ENCODE assay signal across 31 mouse cellular contexts in genomic region chr7:71463565-71463964, GRCm38 (mm10).
DNase-seq lines count a peak whose midpoint lies in the region; ATAC-seq and TF ChIP-seq lines count a peak whose summit lies in the region.
"Had no signal": no experiment of that assay in that cellular context is flagged by ENCODE, and none has a peak within 500 bp of the region (broad histone marks: within the 10 kb centered on the region; RNA-seq: fewer than 3 reads in every experiment).

No protein-coding gene starts in this region.

- H3K9me3 ChIP-seq in liver, embryonic 15.5 days (replicated peaks), result no peaks in the 10 kb centered on the region
- H3K9me3 ChIP-seq in liver, embryonic 12.5 days (replicated peaks), result no peaks in the 10 kb centered on the region
- no peaks in the 10 kb centered on the region for H3K9me3 ChIP-seq in lung, embryonic 14.5 days (ENCODE audit: low read depth, low read length)
- H3K9me3 ChIP-seq in hindbrain, embryonic 12.5 days (replicated peaks), result no peaks in the 10 kb centered on the region
- H3K9me3 ChIP-seq: embryonic facial prominence, embryonic 10.5 days; embryonic facial prominence, embryonic 13.5 days; forebrain, embryonic 12.5 days; forebrain, embryonic 15.5 days; heart, embryonic 10.5 days; hindbrain, embryonic 13.5 days had no signal

- H3K27ac ChIP-seq in liver, embryonic 15.5 days (replicated peaks), result no peak overlapping the region
- no peak overlapping the region for H3K27ac ChIP-seq in liver, embryonic 12.5 days
- H3K27ac ChIP-seq in lung, embryonic 14.5 days (ENCODE audit: low read depth), result 0 out of 2 replicates have a peak overlapping the region, but pooled peaks have one; percentile 34
- no peak overlapping the region for H3K27ac ChIP-seq in hindbrain, embryonic 12.5 days
- H3K27ac ChIP-seq: embryonic facial prominence, embryonic 10.5 days; embryonic facial prominence, embryonic 13.5 days; forebrain, embryonic 12.5 days; forebrain, embryonic 15.5 days; heart, adult 2 months; heart, embryonic 10.5 days; heart, embryonic 13.5 days; hindbrain, embryonic 13.5 days had no signal

- H3K36me3 ChIP-seq in liver, embryonic 15.5 days (replicated peaks), result no peaks in the 10 kb centered on the region
- H3K36me3 ChIP-seq in liver, embryonic 12.5 days, result no peaks in the 10 kb centered on the region
- H3K36me3 ChIP-seq in lung, embryonic 14.5 days (ENCODE audit: insufficient read depth), result no peaks in the 10 kb centered on the region
- no peaks in the 10 kb centered on the region for H3K36me3 ChIP-seq in hindbrain, embryonic 12.5 days
- H3K36me3 ChIP-seq: embryonic facial prominence, embryonic 10.5 days; embryonic facial prominence, embryonic 13.5 days; forebrain, embryonic 12.5 days; forebrain, embryonic 15.5 days; G1E; heart, embryonic 10.5 days; heart, embryonic 13.5 days; hindbrain, embryonic 13.5 days had no signal

- no peak overlapping the region for H3K9ac ChIP-seq in liver, embryonic 15.5 days
- no peak overlapping the region for H3K9ac ChIP-seq in liver, embryonic 12.5 days
- H3K9ac ChIP-seq in lung, embryonic 14.5 days, result no peak overlapping the region
- no peak overlapping the region for H3K9ac ChIP-seq in hindbrain, embryonic 12.5 days
- H3K9ac ChIP-seq: embryonic facial prominence, embryonic 13.5 days; forebrain, embryonic 12.5 days; forebrain, embryonic 15.5 days; heart, embryonic 13.5 days; hindbrain, embryonic 13.5 days had no signal

- H3K4me3 ChIP-seq in liver, embryonic 15.5 days (replicated peaks), result no peak overlapping the region
- H3K4me3 ChIP-seq in liver, embryonic 12.5 days, result no peak overlapping the region
- H3K4me3 ChIP-seq in lung, embryonic 14.5 days (ENCODE audit: low read depth, low read length), result no peak overlapping the region
- H3K4me3 ChIP-seq in hindbrain, embryonic 12.5 days, result no peak overlapping the region
- H3K4me3 ChIP-seq: embryonic facial prominence, embryonic 10.5 days; embryonic facial prominence, embryonic 13.5 days; erythroblast, embryonic 14.5 days; forebrain, embryonic 12.5 days; forebrain, embryonic 15.5 days; heart, adult 2 months; heart, embryonic 10.5 days; heart, embryonic 13.5 days; hindbrain, embryonic 13.5 days had no signal

- 36% methylated on average over 2 of the region's 2 CpGs for WGBS in liver, embryonic 15.5 days (ENCODE audit: insufficient replicate concordance)
- WGBS in liver, embryonic 12.5 days (ENCODE audit: insufficient replicate concordance), result 40% methylated on average over 2 of the region's 2 CpGs
- whole genome bisulfite sequencing in lung, embryonic 14.5 days, result 66% methylated on average over 2 of the region's 2 CpGs
- WGBS in hindbrain, embryonic 12.5 days, result 90% methylated on average over 2 of the region's 2 CpGs

- ATAC-seq in liver, embryonic 15.5 days (ENCODE audit: insufficient read depth), result peak; percentile 37; the same call in 1 of the 2 replicates
- no peak for ATAC-seq in liver, embryonic 12.5 days
- no peak for ATAC-seq in lung, embryonic 14.5 days (ENCODE audit: insufficient read depth)
- peak; percentile 69 to 88; a peak in 3 of 4 replicates for ATAC-seq in hematopoietic stem cell, adult 5-6 weeks (replicated peaks in 1 of 2; ENCODE audit: insufficient read depth in 1 of 2, low FRiP score in 2 of 2, low TSS enrichment in 1 of 2, low read depth in 1 of 2, poor library complexity in 2 of 2, severe bottlenecking in 2 of 2)
- ATAC-seq in hindbrain, embryonic 12.5 days (ENCODE audit: low FRiP score), result no peak
- ATAC-seq: forebrain, embryonic 15.5 days; hindbrain, embryonic 16.5 days had no signal

- H3K27me3 ChIP-seq in liver, embryonic 15.5 days, result no peaks in the 10 kb centered on the region
- H3K27me3 ChIP-seq in liver, embryonic 12.5 days (replicated peaks), result no peaks in the 10 kb centered on the region
- H3K27me3 ChIP-seq in lung, embryonic 14.5 days (ENCODE audit: insufficient read depth, low read length), result no peaks in the 10 kb centered on the region
- H3K27me3 ChIP-seq in hindbrain, embryonic 12.5 days, result no peaks in the 10 kb centered on the region
- H3K27me3 ChIP-seq: CH12.LX; embryonic facial prominence, embryonic 13.5 days; forebrain, embryonic 12.5 days; forebrain, embryonic 15.5 days; heart, embryonic 13.5 days; hindbrain, embryonic 13.5 days; Patski had no signal

- no peaks in the 10 kb centered on the region for H3K4me1 ChIP-seq in liver, embryonic 15.5 days (replicated peaks)
- H3K4me1 ChIP-seq in liver, embryonic 12.5 days, result 0 out of 2 replicates have a peak, but pooled peaks cover 4% of the 10 kb centered on the region
- H3K4me1 ChIP-seq in lung, embryonic 14.5 days (ENCODE audit: insufficient read depth), result peaks cover 12% of the 10 kb centered on the region; the same call in 1 of the 2 replicates
- H3K4me1 ChIP-seq in hindbrain, embryonic 12.5 days, result no peaks in the 10 kb centered on the region
- H3K4me1 ChIP-seq: embryonic facial prominence, embryonic 13.5 days; forebrain, embryonic 12.5 days; forebrain, embryonic 15.5 days; hindbrain, embryonic 13.5 days had no signal

- H3K4me2 ChIP-seq in liver, embryonic 15.5 days, result no peak overlapping the region
- no peak overlapping the region for H3K4me2 ChIP-seq in liver, embryonic 12.5 days
- H3K4me2 ChIP-seq in lung, embryonic 14.5 days, result no peak overlapping the region
- H3K4me2 ChIP-seq in hindbrain, embryonic 12.5 days (replicated peaks), result no peak overlapping the region
- H3K4me2 ChIP-seq: embryonic facial prominence, embryonic 13.5 days; forebrain, embryonic 12.5 days; forebrain, embryonic 15.5 days; heart, embryonic 13.5 days; hindbrain, embryonic 13.5 days had no signal

- no peak for DNase-seq in lung, embryonic 14.5 days
- no peak for DNase-seq in lung, adult 18-20 months
- DNase-seq in 416B (ENCODE audit: low read depth), result peak; percentile 82
- no peak for DNase-seq in kidney, postnatal 14 days
- DNase-seq: adrenal gland, postnatal 14 days; B cell, adult 2 months; cerebellum, adult 11 months; cerebellum, adult 2 months; cerebellum, adult 9-11 months; cerebellum, postnatal 25 days; embryo, embryonic 11 days; gastrocnemius, postnatal 25 days; heart, adult 2 months; heart, postnatal 14 days; heart, postnatal 4 days had no signal

- TF ChIP-seq CTCF in lung, embryonic 14.5 days (IDR thresholded peaks at IDR 0.05; ENCODE audit: low read depth), result no peak

Comparison
In these comparisons a context has a peak if more than half of its experiments do, and no peak if none do; other contexts are left out.
1. ATAC-seq: peak in liver, embryonic 15.5 days (single experiment) and hematopoietic stem cell, adult 5-6 weeks (2 of 2); none in liver, embryonic 12.5 days (single experiment), lung, embryonic 14.5 days (single experiment) and hindbrain, embryonic 12.5 days (single experiment).